Mouse (Mus musculus): ENCODE results near the gene Crebl2. TPM values are rescaled to one million over a fixed set of nuclear protein-coding genes. Genes with fewer than 3 reads are reported as not detected.

Gene Crebl2
- 10 to 100 TPM; 10.4 to 10.9 TPM for total RNA-seq (2021)
- long read RNA-seq, experiment 1, partial matches to known transcripts = 1 of 1 reads
- long read RNA-seq, experiment 1, other reads (novel, unspliced or antisense) = 0 of 1 reads
- long read RNA-seq, experiment 2, partial matches to known transcripts = 0 of 2 reads
- long read RNA-seq, experiment 2, other reads (novel, unspliced or antisense) = 0 of 2 reads

- peak within 1 kb of the TSS; percentile 78 for H3K4me3 ChIP-seq
- H3K27ac ChIP-seq = peak within 1 kb of the TSS; percentile 98
- DNase-seq = peak; percentile 100
- peak; percentile 25; the same call in 1 of the 2 replicates for TF ChIP-seq CTCF (IDR thresholded peaks at IDR 0.05)
- intact Hi-C loops (cut with DNase I) = no loop called here
These were observed at the start of gene Crebl2 for GRCm38 (mm10) chr6:134829786-134830700. Gene Crebl2 (plus strand): TSS chr6:134830154.

GRCm38 (mm10) chr6:134781494-134781913, 48.5 kb upstream of the Crebl2 start:
- Histone ChIP-seq H3K27ac (peak overlapping the region; percentile 74), H3K4me3 (peak overlapping the region; percentile 9; the same call in 1 of the 2 replicates)
- DNase-seq = peak; percentile 29
- no peak for TF ChIP-seq CTCF (IDR thresholded peaks at IDR 0.05)
- intact Hi-C loops (cut with DNase I) = no loop called here

GRCm38 (mm10) chr6:134782900-134783299, 47.1 kb upstream of the Crebl2 start:
- no peak for DNase-seq
- Histone ChIP-seq H3K4me3 (no peak overlapping the region), H3K27ac (no peak overlapping the region)
- TF ChIP-seq CTCF (IDR thresholded peaks at IDR 0.05) = no peak
- intact Hi-C loops (cut with DNase I) = no loop called here

- Histone ChIP-seq H3K4me3 (no peak overlapping the region), H3K27ac (no peak overlapping the region)
- intact Hi-C loops (cut with DNase I) = no loop called here
- no peak for TF ChIP-seq CTCF (IDR thresholded peaks at IDR 0.05)
- DNase-seq = no peak
These were observed 43.5 kb upstream of the Crebl2 start for GRCm38 (mm10) chr6:134786426-134786825.

- Histone ChIP-seq H3K27ac (no peak overlapping the region; the same call in 1 of the 2 replicates), H3K4me3 (no peak overlapping the region)
- intact Hi-C loops (cut with DNase I) = no loop called here
- no peak for DNase-seq
- TF ChIP-seq CTCF (IDR thresholded peaks at IDR 0.05) = no peak
These were observed 40.9 kb upstream of the Crebl2 start for GRCm38 (mm10) chr6:134789100-134789499.

GRCm38 (mm10) chr6:134791251-134792118, 38.5 kb upstream of the Crebl2 start:
- no peak for TF ChIP-seq CTCF (IDR thresholded peaks at IDR 0.05)
- intact Hi-C loops (cut with DNase I) = no loop called here
- peak; percentile 68 for DNase-seq
- H3K4me3 ChIP-seq = peak overlapping the region; percentile 97
- H3K27ac ChIP-seq = peak overlapping the region; percentile 100

- peak; percentile 6; the same call in 1 of the 2 replicates for TF ChIP-seq CTCF (IDR thresholded peaks at IDR 0.05)
- DNase-seq = peak; percentile 89
- peak within 1 kb of the TSS; percentile 97 for H3K4me3 ChIP-seq
- intact Hi-C loops (cut with DNase I) = no loop called here
- peak within 1 kb of the TSS; percentile 100 for H3K27ac ChIP-seq
These were observed 37.6 kb upstream of the Crebl2 start, which contains the start of gene Dusp16 for GRCm38 (mm10) chr6:134792141-134793045. Gene Dusp16 (minus strand): TSS chr6:134792625.

GRCm38 (mm10) chr6:134793046-134793806, 36.7 kb upstream of the Crebl2 start:
- TF ChIP-seq CTCF (IDR thresholded peaks at IDR 0.05) = no peak; the same call in 1 of the 2 replicates
- intact Hi-C loops (cut with DNase I) = no loop called here
- no peak for DNase-seq
- peak overlapping the region; percentile 97 for H3K4me3 ChIP-seq
- peak overlapping the region; percentile 88 for H3K27ac ChIP-seq

- peak; percentile 99 for TF ChIP-seq CTCF (IDR thresholded peaks at IDR 0.05)
- peak; percentile 88 for DNase-seq
- peak overlapping the region; percentile 43 for H3K4me3 ChIP-seq
- H3K27ac ChIP-seq = peak overlapping the region; percentile 36; the same call in 1 of the 2 replicates
- intact Hi-C loops (cut with DNase I) = loop anchor here (1.0 kb wide), 1 partner anchor 134 kb away; no protein-coding TSS in a partner anchor
These were observed 35.9 kb upstream of the Crebl2 start for GRCm38 (mm10) chr6:134793911-134794520.

- Histone ChIP-seq H3K27ac (no peak overlapping the region), H3K4me3 (no peak overlapping the region)
- intact Hi-C loops (cut with DNase I) = no loop called here
- no peak for DNase-seq
- TF ChIP-seq CTCF (IDR thresholded peaks at IDR 0.05) = no peak
These were observed 33.7 kb upstream of the Crebl2 start for GRCm38 (mm10) chr6:134796297-134796696.

Measured in gastrocnemius, adult 2 months (tissue).